Mouse (Mus musculus) intestine, embryonic 16.5 days (tissue): Measurements from ENCODE around the gene Vstm2b. TPM values are rescaled to one million over a fixed set of nuclear protein-coding genes. Genes with fewer than 3 reads are reported as not detected.
A peak's percentile ranks its signal among the peaks of the same experiment; 100 is the strongest.

Experiments used
- ATAC-seq: fragments of 200-750 bp; cut with Nextera tagmentation; 2 replicates; pipeline ENCODE4 v1.8.0; 2017; ENCODE audit warnings: moderate TSS enrichment, moderate library complexity
- H3K27ac ChIP-seq: fragments of 300-500 bp; sonication (generic); 2 replicates; pipeline ENCODE4 v1.5.1; 2014; ENCODE audit warnings: mild to moderate bottlenecking, low read length
- H3K27me3 ChIP-seq: fragments of 300-500 bp; sonication (generic); replicated peaks from 2 replicates; pipeline ENCODE4 v1.6.1; 2014; ENCODE audit warnings: low read length, control low read depth, mixed read lengths; ENCODE audit not compliant: control insufficient read depth, insufficient read depth
- H3K36me3 ChIP-seq: fragments of 300-500 bp; sonication (generic); 2 replicates; pipeline ENCODE4 v1.6.1; 2014; ENCODE audit warnings: low read length, control low read depth; ENCODE audit not compliant: control insufficient read depth, insufficient read depth
- H3K4me1 ChIP-seq: fragments of 300-500 bp; sonication (generic); 2 replicates; pipeline ENCODE4 v1.6.1; 2014; ENCODE audit warnings: low read length, control low read depth, mixed read lengths; ENCODE audit not compliant: control insufficient read depth, insufficient read depth
- H3K4me2 ChIP-seq: fragments of 300-500 bp; sonication (generic); 2 replicates; pipeline ENCODE4 v1.6.1; 2014; ENCODE audit warnings: low read depth, low read length, control low read depth
- H3K4me3 ChIP-seq: fragments of 300-500 bp; sonication (generic); 2 replicates; pipeline ENCODE4 v1.5.1; 2014; ENCODE audit warnings: mild to moderate bottlenecking, low read length
- H3K9ac ChIP-seq: fragments of 300-500 bp; sonication (generic); 2 replicates; pipeline ENCODE4 v1.6.1; 2014; ENCODE audit warnings: low read depth, low read length
- H3K9me3 ChIP-seq: fragments of 300-500 bp; sonication (generic); 2 replicates; pipeline ENCODE4 v1.6.1; 2016; ENCODE audit warnings: low read length, control low read depth; ENCODE audit not compliant: control insufficient read depth
- WGBS: fragments of 180-500 bp; shearing (Covaris S2); extraction: QIAGEN DNeasy Blood & Tissue Kit; methylation state at CpG from one replicate; pipeline ENCODE4 v1.1.7; 2014; 5-methylcytosine and 5-hydroxymethylcytosine counted together
- polyA plus RNA-seq: library from polyadenylated mRNA; unstranded; fragments of >200 nt; fragmentation: Nextera tagmentation; extraction: Ambion mirVana; gene quantifications from 2 replicates; pipeline ENCODE4 v1.2.1, GENCODE M21; 2015

The Vstm2b gene
- polyA plus RNA-seq = 0.32 and 0.44 TPM in 2 replicates

GRCm38 (mm10) chr7:40898096-40898710, at the start of gene Vstm2b:
TSS of gene Vstm2b (plus strand) at chr7:40898328.
- H3K4me1 ChIP-seq = peaks cover 11% of the 10 kb centered on the region
- peak within 1 kb of the TSS; percentile 49 for H3K4me3 ChIP-seq
- no peaks in the 10 kb centered on the region for H3K9me3 ChIP-seq
- H3K27ac ChIP-seq = no peak within 1 kb of the TSS
- peaks cover 64% of the 10 kb centered on the region for H3K27me3 ChIP-seq
- H3K9ac ChIP-seq = peak within 1 kb of the TSS; percentile 52
- no peaks in the 10 kb centered on the region for H3K36me3 ChIP-seq
- 1% methylated on average over 35 of the region's 35 CpGs for WGBS
- ATAC-seq = 0 out of 2 replicates have a peak, but pooled peaks have one; percentile 19
- H3K4me2 ChIP-seq = peak within 1 kb of the TSS; percentile 76

- no peaks in the 10 kb centered on the region for H3K9me3 ChIP-seq
- WGBS = 62% methylated on average over 7 of the region's 7 CpGs
- H3K27ac ChIP-seq = no peak overlapping the region
- no peaks in the 10 kb centered on the region for H3K36me3 ChIP-seq
- no peak for ATAC-seq
- no peaks in the 10 kb centered on the region for H3K27me3 ChIP-seq
- H3K4me1 ChIP-seq = no peaks in the 10 kb centered on the region
- no peak overlapping the region for H3K9ac ChIP-seq
- H3K4me3 ChIP-seq = no peak overlapping the region
- no peak overlapping the region for H3K4me2 ChIP-seq
Measured at GRCm38 (mm10) chr7:40856088-40856625, 42.0 kb upstream of the Vstm2b start.

- Histone ChIP-seq H3K9me3 (no peaks in the 10 kb centered on the region), H3K4me2 (no peak overlapping the region), H3K36me3 (no peaks in the 10 kb centered on the region), H3K27ac (no peak overlapping the region), H3K9ac (no peak overlapping the region), H3K27me3 (no peaks in the 10 kb centered on the region), H3K4me3 (no peak overlapping the region), H3K4me1 (no peaks in the 10 kb centered on the region)
- no peak for ATAC-seq
- 53% methylated on average over 7 of the region's 7 CpGs for WGBS
Measured at GRCm38 (mm10) chr7:40873380-40873990, 24.6 kb upstream of the Vstm2b start.

- ATAC-seq = no peak
Measured at GRCm38 (mm10) chr7:40884855-40885489, 13.2 kb upstream of the Vstm2b start.

GRCm38 (mm10) chr7:40888358-40888757, 9.8 kb upstream of the Vstm2b start:
- no peak for ATAC-seq
- H3K36me3 ChIP-seq = no peaks in the 10 kb centered on the region
- no peaks in the 10 kb centered on the region for H3K27me3 ChIP-seq
- no peak overlapping the region for H3K4me3 ChIP-seq
- WGBS = 66% methylated on average over 3 of the region's 3 CpGs
- H3K27ac ChIP-seq = no peak overlapping the region
- H3K4me2 ChIP-seq = no peak overlapping the region
- no peak overlapping the region for H3K9ac ChIP-seq
- no peaks in the 10 kb centered on the region for H3K9me3 ChIP-seq
- no peaks in the 10 kb centered on the region for H3K4me1 ChIP-seq

More at GRCm38 (mm10) chr7:40884855-40885489, 13.2 kb upstream of the Vstm2b start:
- no peak overlapping the region for H3K9ac ChIP-seq
- H3K27ac ChIP-seq = no peak overlapping the region
- H3K27me3 ChIP-seq = no peaks in the 10 kb centered on the region
- H3K9me3 ChIP-seq = no peaks in the 10 kb centered on the region
- no peaks in the 10 kb centered on the region for H3K4me1 ChIP-seq
- H3K36me3 ChIP-seq = no peaks in the 10 kb centered on the region
- no peak overlapping the region for H3K4me3 ChIP-seq
- no peak overlapping the region for H3K4me2 ChIP-seq
- WGBS = 51% methylated on average over 8 of the region's 8 CpGs

- no peaks in the 10 kb centered on the region for H3K9me3 ChIP-seq
- no peaks in the 10 kb centered on the region for H3K36me3 ChIP-seq
- H3K4me2 ChIP-seq = no peak overlapping the region
- H3K9ac ChIP-seq = no peak overlapping the region
- H3K27me3 ChIP-seq = peaks cover 52% of the 10 kb centered on the region
- H3K4me1 ChIP-seq = peaks cover 11% of the 10 kb centered on the region
- no peak for ATAC-seq
- no peak overlapping the region for H3K4me3 ChIP-seq
- WGBS = 63% methylated on average over 4 of the region's 4 CpGs
- no peak overlapping the region for H3K27ac ChIP-seq
Measured at GRCm38 (mm10) chr7:40896964-40897363, 1.2 kb upstream of the Vstm2b start.

- Histone ChIP-seq H3K9ac (peak overlapping the region; percentile 52), H3K9me3 (no peaks in the 10 kb centered on the region), H3K27me3 (peaks cover 66% of the 10 kb centered on the region), H3K4me2 (peak overlapping the region; percentile 76), H3K4me1 (peaks cover 11% of the 10 kb centered on the region), H3K4me3 (peak overlapping the region; percentile 49), H3K36me3 (no peaks in the 10 kb centered on the region), H3K27ac (no peak overlapping the region)
- WGBS = under 1% methylated on average over 63 of the region's 70 CpGs
- ATAC-seq = peak; percentile 45; the same call in 1 of the 2 replicates
Measured at GRCm38 (mm10) chr7:40898711-40899375, 715 bp downstream of the Vstm2b start.

- Histone ChIP-seq H3K36me3 (no peaks in the 10 kb centered on the region), H3K9ac (peak overlapping the region; percentile 52), H3K27me3 (peaks cover 66% of the 10 kb centered on the region), H3K4me1 (peaks cover 11% of the 10 kb centered on the region), H3K27ac (no peak overlapping the region), H3K9me3 (no peaks in the 10 kb centered on the region), H3K4me2 (peak overlapping the region; percentile 76), H3K4me3 (peak overlapping the region; percentile 49)
- ATAC-seq = peak; percentile 26; the same call in 1 of the 2 replicates
- WGBS = under 1% methylated on average over 61 of the region's 61 CpGs
Measured at GRCm38 (mm10) chr7:40899376-40900265, 1.5 kb downstream of the Vstm2b start.
